Mouse (Mus musculus) T-helper 1 cell (primary cell): ENCODE data around the gene Rab3il1.

Source experiments
- in situ Hi-C: fragments of 300-600 bp; cut with MboI, MseI; formaldehyde crosslinking; loops from one replicate; pipeline ENCODE4 v1.15.1; 2025; ENCODE audit warnings: high pct_unique_total_duplicates

Gene Rab3il1

GRCm38 (mm10) chr19:10001206-10001969 is at the start of gene Rab3il1, which contains the start of gene Best1:
Rab3il1 (plus strand) TSS chr19:10001669.
Best1 (minus strand) TSS chr19:10001633.
- in situ Hi-C loops = no loop called here

- in situ Hi-C loops = no loop called here
Measured at GRCm38 (mm10) chr19:9952390-9952789, 49.1 kb upstream of the Rab3il1 start.

- in situ Hi-C loops = no loop called here
Measured at GRCm38 (mm10) chr19:9952912-9953311, 48.6 kb upstream of the Rab3il1 start.

GRCm38 (mm10) chr19:9954055-9954810 is 47.2 kb upstream of the Rab3il1 start:
- in situ Hi-C loops = no loop called here

GRCm38 (mm10) chr19:9954811-9955202 is 46.7 kb upstream of the Rab3il1 start:
- in situ Hi-C loops = no loop called here

- in situ Hi-C loops = no loop called here
Measured at GRCm38 (mm10) chr19:9955438-9955837, 46.0 kb upstream of the Rab3il1 start.

- in situ Hi-C loops = no loop called here
Measured at GRCm38 (mm10) chr19:9956624-9957388, 44.7 kb upstream of the Rab3il1 start.

- in situ Hi-C loops = no loop called here
Measured at GRCm38 (mm10) chr19:9957965-9958364, 43.5 kb upstream of the Rab3il1 start.

- in situ Hi-C loops = no loop called here
Measured at GRCm38 (mm10) chr19:9960769-9961168, 40.7 kb upstream of the Rab3il1 start.

- in situ Hi-C loops = no loop called here
Measured at GRCm38 (mm10) chr19:9964205-9964916, 37.1 kb upstream of the Rab3il1 start.

GRCm38 (mm10) chr19:9966096-9966867 is 35.2 kb upstream of the Rab3il1 start:
- in situ Hi-C loops = no loop called here

- in situ Hi-C loops = no loop called here
Measured at GRCm38 (mm10) chr19:9968081-9968787, 33.2 kb upstream of the Rab3il1 start.

GRCm38 (mm10) chr19:9974853-9975252 is 26.6 kb upstream of the Rab3il1 start:
- in situ Hi-C loops = loop anchor here (5.0 kb wide), 1 partner anchor 48 kb away; no protein-coding TSS in a partner anchor

GRCm38 (mm10) chr19:9977085-9977484 is 24.4 kb upstream of the Rab3il1 start:
- in situ Hi-C loops = no loop called here

GRCm38 (mm10) chr19:9978431-9978951 is 23.0 kb upstream of the Rab3il1 start:
- in situ Hi-C loops = no loop called here

GRCm38 (mm10) chr19:9979156-9979555 is 22.3 kb upstream of the Rab3il1 start:
- in situ Hi-C loops = no loop called here

GRCm38 (mm10) chr19:9980258-9980657 is 21.2 kb upstream of the Rab3il1 start, which contains the start of gene Fth1:
Fth1 (plus strand) TSS chr19:9980598.
- in situ Hi-C loops = no loop called here

- in situ Hi-C loops = no loop called here
Measured at GRCm38 (mm10) chr19:9981621-9982020, 19.8 kb upstream of the Rab3il1 start.

GRCm38 (mm10) chr19:9982151-9982851 is 19.2 kb upstream of the Rab3il1 start:
- in situ Hi-C loops = no loop called here
